Mouse (Mus musculus): Measurements from ENCODE around the gene Trim46.

DNA sequence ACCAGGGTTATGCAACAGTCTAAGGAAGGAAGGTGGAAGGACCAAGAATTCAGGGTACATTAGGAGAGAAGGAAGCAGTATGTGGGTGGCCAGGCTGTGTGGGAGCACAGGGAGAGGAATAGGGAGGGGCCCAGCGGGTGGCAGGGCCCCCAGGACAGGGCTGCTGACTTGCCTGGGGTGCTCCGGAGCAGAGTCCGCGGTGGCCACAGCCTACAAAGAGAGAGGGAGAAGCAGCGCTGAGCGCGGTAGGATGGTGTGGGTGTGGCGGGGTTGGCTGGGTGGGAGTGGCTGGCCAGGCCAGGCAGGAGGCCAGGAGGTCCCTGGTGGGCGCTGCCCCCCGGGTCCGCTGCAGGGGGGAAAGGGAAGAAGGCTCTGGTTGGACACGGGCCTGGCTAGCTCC is 7.6 kb downstream of the Trim46 start:
- no peak for TF ChIP-seq CTCF (IDR thresholded peaks at IDR 0.05; ENCODE audit: low read depth, low read length)
- TF ChIP-seq POLR2A (IDR thresholded peaks at IDR 0.05; ENCODE audit: extremely low read depth, insufficient read depth, low read length) = no peak

Data from liver, adult 2 months (tissue).